Mouse (Mus musculus): Measurements from ENCODE around the gene Pygb. TPM values are rescaled to one million over a fixed set of nuclear protein-coding genes. Genes with fewer than 3 reads are reported as not detected.

Pygb gene
- total RNA-seq (2014; rRNA removed) (146 and 174 TPM in 2 replicates), polyA plus RNA-seq (2015; fragmentation: Nextera tagmentation; extraction: Ambion mirVana) (81.3 and 102 TPM in 2 replicates)

DNA sequence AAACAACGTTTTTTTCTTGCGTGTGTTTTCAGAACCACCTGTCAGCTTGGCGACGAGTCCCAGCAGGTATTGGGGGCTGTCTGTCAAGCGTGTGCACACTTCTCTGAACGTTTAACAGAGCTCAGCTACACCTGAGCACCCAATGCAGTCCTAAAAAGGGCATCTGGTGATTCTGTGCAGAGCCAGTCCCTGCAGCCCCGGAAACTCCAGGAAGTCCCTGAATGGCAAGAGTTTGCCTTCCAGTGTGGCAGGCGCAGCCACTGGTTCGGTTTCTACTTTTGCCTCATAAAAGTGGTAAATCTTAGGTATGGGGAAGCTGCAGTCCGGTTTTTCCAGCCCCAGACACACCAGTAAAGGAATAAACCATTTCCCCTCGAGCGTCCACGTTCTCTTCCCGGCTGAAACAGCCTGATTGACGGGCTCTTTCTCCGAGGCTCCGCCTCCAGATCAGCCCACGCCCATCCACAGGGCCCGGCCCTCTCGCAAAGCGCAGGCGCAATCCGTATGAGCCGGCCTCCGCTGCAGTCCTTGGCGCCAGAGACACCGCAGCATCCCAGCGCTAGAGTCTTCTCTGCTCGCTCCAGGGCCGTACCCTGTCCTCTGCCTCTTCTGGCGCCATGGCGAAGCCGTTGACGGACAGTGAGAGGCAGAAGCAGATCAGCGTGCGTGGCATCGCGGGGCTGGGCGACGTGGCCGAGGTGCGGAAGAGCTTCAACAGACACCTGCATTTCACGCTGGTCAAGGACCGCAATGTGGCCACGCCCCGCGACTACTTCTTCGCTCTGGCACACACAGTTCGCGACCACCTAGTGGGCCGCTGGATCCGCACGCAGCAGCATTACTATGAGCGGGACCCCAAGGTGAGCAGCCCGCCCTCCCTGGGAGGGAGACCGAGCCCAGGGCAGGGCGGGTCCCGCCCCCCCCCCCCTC lies at the start of gene Pygb:
Gene Pygb (plus strand): TSS at position 485 of the 930 bp plus-strand sequence.
- Histone ChIP-seq H3K4me3 (ENCODE audit: low read depth, low read length) (peak within 1 kb of the TSS; percentile 88), H3K4me2 (ENCODE audit: low read depth) (peak within 1 kb of the TSS; percentile 83), H3K9me3 (ENCODE audit: low read length) (no peaks in the 10 kb centered on the region), H3K27me3 (ENCODE audit: insufficient read depth, low read length) (no peaks in the 10 kb centered on the region), H3K4me1 (ENCODE audit: insufficient read depth) (peaks cover 12% of the 10 kb centered on the region), H3K36me3 (ENCODE audit: insufficient read depth) (no peaks in the 10 kb centered on the region; the same call in 1 of the 2 replicates), H3K9ac (peak within 1 kb of the TSS; percentile 70), H3K27ac (ENCODE audit: low read depth, low read length) (peak within 1 kb of the TSS; percentile 79)
- DNase-seq: peak; percentile 94
- 3% methylated on average over 58 of the region's 58 CpGs for WGBS
- TF ChIP-seq CTCF (IDR thresholded peaks at IDR 0.05; ENCODE audit: low read depth): peak; percentile 5
- ATAC-seq: peak; percentile 98

DNA sequence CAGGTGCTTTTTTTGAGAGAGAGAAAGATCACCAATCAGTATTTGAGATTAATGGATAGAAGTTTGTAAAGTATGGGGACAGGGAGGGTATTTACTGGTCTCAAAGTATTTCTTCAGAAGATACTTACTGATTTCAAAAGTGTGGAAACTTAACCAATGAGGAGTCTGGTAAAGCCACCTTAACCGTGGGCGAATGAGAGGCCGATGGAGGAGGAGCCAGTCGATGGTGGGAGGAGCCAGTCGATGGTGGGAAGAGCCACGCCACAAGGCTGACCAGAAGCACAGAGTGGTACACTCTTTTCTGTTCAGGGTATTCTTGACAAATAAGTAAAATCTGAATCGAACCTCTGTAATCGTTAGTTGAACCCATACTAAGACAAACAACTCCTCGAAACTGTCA lies 48.7 kb upstream of the Pygb start:
- Histone ChIP-seq H3K27me3 (ENCODE audit: insufficient read depth, low read length) (no peaks in the 10 kb centered on the region), H3K9ac (no peak overlapping the region), H3K4me2 (ENCODE audit: low read depth) (no peak overlapping the region), H3K36me3 (ENCODE audit: insufficient read depth) (no peaks in the 10 kb centered on the region), H3K4me1 (ENCODE audit: insufficient read depth) (no peaks in the 10 kb centered on the region), H3K9me3 (ENCODE audit: low read length) (no peaks in the 10 kb centered on the region), H3K27ac (ENCODE audit: low read depth, low read length) (no peak overlapping the region), H3K4me3 (ENCODE audit: low read depth, low read length) (no peak overlapping the region)
- no peak for ATAC-seq
- TF ChIP-seq CTCF (IDR thresholded peaks at IDR 0.05; ENCODE audit: low read depth): no peak
- DNase-seq: no peak
- WGBS: 83% methylated on average over 9 of the region's 9 CpGs

DNA sequence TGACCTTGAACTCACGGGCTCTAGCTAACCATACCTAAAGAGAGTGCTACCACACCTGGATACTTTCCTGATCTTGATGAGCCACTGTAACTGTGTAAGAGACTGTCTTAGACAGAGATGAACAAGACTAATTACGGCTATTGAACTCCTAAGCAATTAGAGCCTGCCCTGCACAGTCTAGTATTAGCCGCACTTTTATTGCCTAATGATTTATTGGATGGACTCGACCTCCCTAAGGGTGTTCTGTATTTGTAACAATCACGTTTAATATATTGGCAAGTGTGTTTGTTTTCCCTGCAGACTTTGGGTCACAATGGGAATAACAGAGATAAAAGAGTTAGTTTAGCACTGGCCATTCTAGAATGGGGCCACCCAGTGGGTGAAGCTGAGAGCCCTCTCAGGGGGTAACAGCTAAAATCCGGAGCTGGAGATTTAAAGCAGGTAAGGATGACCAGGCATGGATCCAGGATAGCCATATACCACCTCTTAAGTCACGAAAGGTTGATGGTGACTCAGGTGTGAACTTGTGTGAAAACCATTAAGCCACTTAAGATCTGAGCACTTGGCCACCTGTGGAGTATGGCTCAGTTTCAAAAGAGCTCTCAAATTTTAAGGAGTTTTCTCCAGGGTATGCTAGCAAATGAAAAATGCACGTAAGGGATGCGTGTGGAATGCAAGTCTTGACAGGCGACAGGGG lies 46.2 kb upstream of the Pygb start:
- Histone ChIP-seq H3K36me3 (ENCODE audit: insufficient read depth) (no peaks in the 10 kb centered on the region), H3K4me3 (ENCODE audit: low read depth, low read length) (no peak overlapping the region), H3K4me2 (ENCODE audit: low read depth) (no peak overlapping the region), H3K27ac (ENCODE audit: low read depth, low read length) (no peak overlapping the region), H3K9ac (no peak overlapping the region), H3K27me3 (ENCODE audit: insufficient read depth, low read length) (no peaks in the 10 kb centered on the region), H3K9me3 (ENCODE audit: low read length) (no peaks in the 10 kb centered on the region), H3K4me1 (ENCODE audit: insufficient read depth) (no peaks in the 10 kb centered on the region)
- no peak for DNase-seq
- 71% methylated on average over 10 of the region's 10 CpGs for WGBS
- ATAC-seq: no peak
- no peak for TF ChIP-seq CTCF (IDR thresholded peaks at IDR 0.05; ENCODE audit: low read depth)

DNA sequence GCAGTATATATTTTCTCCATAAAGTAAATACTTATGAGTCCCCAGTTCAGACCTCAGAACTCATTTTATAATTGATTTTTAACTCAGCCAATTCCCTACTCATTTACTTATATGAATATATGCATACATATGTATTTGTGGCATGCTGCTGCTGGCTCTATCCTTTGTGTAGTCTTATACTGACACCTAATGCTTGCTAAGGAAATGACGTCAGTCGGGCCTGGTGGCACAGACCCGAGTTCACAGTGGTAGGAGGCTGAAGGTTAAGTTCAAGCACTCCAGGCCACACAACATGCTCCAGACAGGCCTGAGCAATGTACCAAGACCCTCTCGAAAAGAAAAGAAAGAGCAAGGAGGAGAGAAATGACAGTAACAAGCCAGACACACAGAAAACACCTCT lies 45.1 kb upstream of the Pygb start:
- Histone ChIP-seq H3K27ac (ENCODE audit: low read depth, low read length) (no peak overlapping the region), H3K27me3 (ENCODE audit: insufficient read depth, low read length) (no peaks in the 10 kb centered on the region), H3K4me3 (ENCODE audit: low read depth, low read length) (no peak overlapping the region), H3K36me3 (ENCODE audit: insufficient read depth) (no peaks in the 10 kb centered on the region), H3K9me3 (ENCODE audit: low read length) (no peaks in the 10 kb centered on the region), H3K9ac (no peak overlapping the region), H3K4me2 (ENCODE audit: low read depth) (no peak overlapping the region), H3K4me1 (ENCODE audit: insufficient read depth) (no peaks in the 10 kb centered on the region)
- WGBS: 62% methylated on average over 4 of the region's 4 CpGs
- DNase-seq (peak; percentile 37), ATAC-seq (peak; percentile 77)
- TF ChIP-seq CTCF (IDR thresholded peaks at IDR 0.05; ENCODE audit: low read depth): peak; percentile 64

DNA sequence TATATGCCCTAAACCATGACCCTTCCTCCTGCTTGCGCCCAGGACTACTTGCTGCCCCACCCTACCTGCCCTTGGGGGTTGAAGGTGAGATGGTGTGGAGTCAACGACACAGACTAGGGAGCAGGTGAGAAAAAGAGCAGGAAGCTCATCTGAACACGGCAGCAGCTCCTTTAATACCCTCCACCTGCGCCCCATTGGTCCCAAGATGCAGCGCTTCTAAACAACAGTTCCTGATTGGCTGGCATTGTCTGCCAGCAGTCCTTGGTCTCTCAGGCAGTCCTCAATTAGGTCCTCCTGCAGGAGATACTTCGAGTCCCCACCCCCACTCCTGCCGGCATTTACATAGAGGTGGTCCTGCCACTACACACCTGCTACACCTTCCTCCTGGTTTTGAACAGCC lies 41.5 kb upstream of the Pygb start:
- H3K4me1 ChIP-seq (ENCODE audit: insufficient read depth): no peaks in the 10 kb centered on the region
- ATAC-seq: no peak
- H3K27ac ChIP-seq (ENCODE audit: low read depth, low read length): no peak overlapping the region
- H3K27me3 ChIP-seq (ENCODE audit: insufficient read depth, low read length): no peaks in the 10 kb centered on the region; the same call in 1 of the 2 replicates
- WGBS: 73% methylated on average over 7 of the region's 7 CpGs
- no peaks in the 10 kb centered on the region for H3K9me3 ChIP-seq (ENCODE audit: low read length)
- H3K4me2 ChIP-seq (ENCODE audit: low read depth): no peak overlapping the region
- DNase-seq: no peak
- no peak overlapping the region for H3K4me3 ChIP-seq (ENCODE audit: low read depth, low read length)
- no peak overlapping the region for H3K9ac ChIP-seq
- H3K36me3 ChIP-seq (ENCODE audit: insufficient read depth): no peaks in the 10 kb centered on the region
- TF ChIP-seq CTCF (IDR thresholded peaks at IDR 0.05; ENCODE audit: low read depth): no peak

DNA sequence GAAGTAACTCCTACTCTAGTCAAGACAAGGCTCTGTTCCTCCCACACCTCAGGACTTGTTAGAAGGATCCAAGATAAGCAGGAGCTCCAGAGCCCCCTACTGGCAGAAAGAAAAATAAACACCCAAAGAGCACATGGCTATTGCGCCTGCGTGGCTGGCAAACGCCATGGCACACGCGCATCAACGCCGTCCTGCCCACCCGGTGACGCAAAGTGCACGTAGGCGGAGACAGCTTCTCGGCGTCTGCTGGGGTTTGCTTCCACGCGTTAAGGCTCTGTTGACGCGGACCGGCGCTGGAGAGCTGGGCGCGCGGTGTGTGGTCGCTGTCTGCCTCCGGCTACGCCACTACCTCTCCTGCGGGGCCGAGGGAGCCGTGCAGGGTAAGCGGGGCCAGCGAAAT lies 37.7 kb upstream of the Pygb start, which contains the start of gene Entpd6:
Gene Entpd6 (plus strand): TSS at position 189 of the 400 bp plus-strand sequence.
- ATAC-seq (peak; percentile 99), DNase-seq (peak; percentile 99)
- Histone ChIP-seq H3K27ac (ENCODE audit: low read depth, low read length) (peak within 1 kb of the TSS; percentile 85), H3K27me3 (ENCODE audit: insufficient read depth, low read length) (no peaks in the 10 kb centered on the region; the same call in 1 of the 2 replicates), H3K9ac (peak within 1 kb of the TSS; percentile 76), H3K4me1 (ENCODE audit: insufficient read depth) (no peaks in the 10 kb centered on the region), H3K9me3 (ENCODE audit: low read length) (no peaks in the 10 kb centered on the region), H3K4me2 (ENCODE audit: low read depth) (peak within 1 kb of the TSS; percentile 88), H3K4me3 (ENCODE audit: low read depth, low read length) (peak within 1 kb of the TSS; percentile 74), H3K36me3 (ENCODE audit: insufficient read depth) (peaks cover 19% of the 10 kb centered on the region)
- peak; percentile 91 for TF ChIP-seq CTCF (IDR thresholded peaks at IDR 0.05; ENCODE audit: low read depth)
- WGBS: under 1% methylated on average over 30 of the region's 30 CpGs

Measured in forebrain, postnatal 0 days (tissue).